In the genomic region with DNA sequence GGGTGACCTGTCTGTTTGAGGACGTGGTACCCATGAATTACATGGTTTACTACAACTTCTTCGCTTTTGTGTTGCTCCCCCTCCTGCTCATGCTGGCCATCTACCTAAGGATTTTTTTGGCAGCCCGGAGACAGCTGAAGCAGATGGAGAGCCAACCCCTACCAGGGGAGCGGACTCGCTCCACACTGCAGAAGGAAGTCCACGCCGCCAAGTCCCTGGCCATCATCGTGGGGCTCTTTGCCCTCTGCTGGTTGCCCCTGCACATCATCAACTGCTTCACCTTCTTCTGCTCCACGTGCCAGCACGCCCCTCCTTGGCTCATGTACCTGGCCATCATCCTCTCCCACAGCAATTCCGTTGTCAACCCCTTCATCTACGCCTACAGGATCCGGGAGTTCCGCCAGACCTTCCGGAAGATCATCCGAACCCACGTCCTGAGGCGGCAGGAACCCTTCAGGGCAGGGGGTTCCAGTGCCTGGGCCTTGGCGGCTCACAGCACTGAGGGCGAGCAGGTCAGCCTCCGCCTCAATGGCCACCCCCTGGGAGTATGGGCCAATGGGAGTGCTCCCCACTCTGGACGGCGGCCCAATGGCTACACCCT, we compare ENCODE assay signal across 20 mouse cellular contexts. TPM values are rescaled to one million over a fixed set of nuclear protein-coding genes. Genes with fewer than 3 reads are reported as not detected.
A peak's percentile ranks its signal among the peaks of the same experiment; 100 is the strongest.
DNase-seq lines count a peak whose midpoint lies in the region; ATAC-seq and TF ChIP-seq lines count a peak whose summit lies in the region.
"Had no signal": no experiment of that assay in that cellular context is flagged by ENCODE, and none has a peak within 500 bp of the region (broad histone marks: within the 10 kb centered on the region; RNA-seq: fewer than 3 reads in every experiment).

No protein-coding gene starts in this region.

- H3K9ac ChIP-seq in heart, postnatal 0 days (replicated peaks; ENCODE audit: low read depth, low read length): no peak overlapping the region
- no peak overlapping the region for H3K9ac ChIP-seq in ES-Bruce4 (ENCODE audit: low read depth, poor library complexity, severe bottlenecking)
- H3K9ac ChIP-seq: embryonic facial prominence, embryonic 13.5 days; forebrain, postnatal 0 days; heart, embryonic 12.5 days; liver, postnatal 0 days; neural tube, embryonic 12.5 days had no signal

- no peak for TF ChIP-seq EP300 in heart, postnatal 0 days (IDR thresholded peaks at IDR 0.05; ENCODE audit: low read depth)
- TF ChIP-seq EP300 in ES-Bruce4 (IDR thresholded peaks at IDR 0.05; ENCODE audit: insufficient read depth, low read depth, low read length): no peak

- no peak for ATAC-seq in heart, postnatal 0 days (ENCODE audit: insufficient read depth, low read depth)
- ATAC-seq: forebrain, postnatal 0 days; liver, postnatal 0 days had no signal

- DNase-seq in heart, postnatal 0 days (ENCODE audit: low spot score): no peak
- DNase-seq in heart, postnatal 14 days: no peak
- DNase-seq in cerebellum, adult 11 months: peak; percentile 26
- peak; percentile 29 to 48 for DNase-seq in cerebellum, postnatal 36 days
- DNase-seq in urinary bladder, postnatal 14 days (ENCODE audit: low spot score): no peak
- no peak for DNase-seq in Muller cell, postnatal 12 days (ENCODE audit: inconsistent ontology term)
- DNase-seq: adrenal gland, adult 8-10 months; B cell, adult 2 months; forebrain, postnatal 0 days; gastrocnemius, adult 2 months; kidney, adult 8-10 months; liver, postnatal 0 days; spleen, adult 18-20 months; thymus, postnatal 4 days had no signal

- peak overlapping the region; percentile 48 for H3K27ac ChIP-seq in heart, postnatal 0 days (ENCODE audit: low read depth)
- H3K27ac ChIP-seq in ES-Bruce4 (ENCODE audit: insufficient read depth, low read length): no peak overlapping the region
- H3K27ac ChIP-seq: embryonic facial prominence, embryonic 13.5 days; neural tube, embryonic 12.5 days had no signal

- no peaks in the 10 kb centered on the region for H3K27me3 ChIP-seq in heart, postnatal 0 days (ENCODE audit: control insufficient read depth, insufficient read depth, low read length)
- no peaks in the 10 kb centered on the region for H3K27me3 ChIP-seq in ES-Bruce4 (ENCODE audit: control insufficient read depth, insufficient read depth, low read length, poor library complexity, severe bottlenecking)
- H3K27me3 ChIP-seq: embryonic facial prominence, embryonic 13.5 days; heart, embryonic 12.5 days; neural tube, embryonic 12.5 days had no signal

- no peak overlapping the region for H3K4me2 ChIP-seq in heart, postnatal 0 days (ENCODE audit: low read depth, low read length)
- H3K4me2 ChIP-seq: embryonic facial prominence, embryonic 13.5 days; heart, embryonic 12.5 days; midbrain, embryonic 11.5 days; neural tube, embryonic 12.5 days had no signal

- H3K4me3 ChIP-seq in heart, postnatal 0 days (ENCODE audit: low read depth, low read length): no peak overlapping the region
- peak overlapping the region; percentile 19; the same call in 1 of the 2 replicates for H3K4me3 ChIP-seq in ES-Bruce4 (ENCODE audit: low read depth, low read length)
- H3K4me3 ChIP-seq: embryonic facial prominence, embryonic 13.5 days; gastrocnemius, adult 2 months; heart, embryonic 12.5 days; neural tube, embryonic 12.5 days had no signal

- peaks cover under 1% of the 10 kb centered on the region; the same call in 1 of the 2 replicates for H3K4me1 ChIP-seq in heart, postnatal 0 days (ENCODE audit: control insufficient read depth, insufficient read depth)
- H3K4me1 ChIP-seq in ES-Bruce4 (ENCODE audit: control insufficient read depth, insufficient read depth, low read length): no peaks in the 10 kb centered on the region
- H3K4me1 ChIP-seq: embryonic facial prominence, embryonic 13.5 days; neural tube, embryonic 12.5 days had no signal

- no peak for TF ChIP-seq POLR2A in ES-Bruce4 (IDR thresholded peaks at IDR 0.05; ENCODE audit: insufficient read depth, low read length)

- 86% methylated on average over 23 of the region's 23 CpGs for WGBS in heart, postnatal 0 days

- intact Hi-C loops in heart, postnatal 14 days (cut with DNase I): no loop called here

- H3K36me3 ChIP-seq in heart, postnatal 0 days (replicated peaks; ENCODE audit: control insufficient read depth, insufficient read depth, low read length): 0 out of 2 replicates have a peak, but pooled peaks cover 6% of the 10 kb centered on the region
- H3K36me3 ChIP-seq in ES-Bruce4 (ENCODE audit: control insufficient read depth, insufficient read depth, low read length, poor library complexity, severe bottlenecking): no peaks in the 10 kb centered on the region
- H3K36me3 ChIP-seq: embryonic facial prominence, embryonic 13.5 days; G1E; heart, embryonic 12.5 days; neural tube, embryonic 12.5 days had no signal

- H3K9me3 ChIP-seq in heart, postnatal 0 days (replicated peaks; ENCODE audit: control insufficient read depth, low read length): no peaks in the 10 kb centered on the region
- no peaks in the 10 kb centered on the region for H3K9me3 ChIP-seq in ES-Bruce4 (replicated peaks; ENCODE audit: control insufficient read depth, insufficient read depth, low read length, poor library complexity, severe bottlenecking)
- H3K9me3 ChIP-seq: embryonic facial prominence, embryonic 13.5 days; G1E; heart, embryonic 12.5 days; neural tube, embryonic 12.5 days had no signal

- no peak for TF ChIP-seq CTCF in heart, postnatal 0 days (IDR thresholded peaks at IDR 0.05; ENCODE audit: low read depth)
- no peak for TF ChIP-seq CTCF in ES-Bruce4 (IDR thresholded peaks at IDR 0.05; ENCODE audit: low read depth, low read length)

RNA-seq across cellular contexts. Expression of a gene that starts 16.6 kb away (rescaled TPM):
- total RNA-seq in heart, postnatal 0 days (2014; rRNA removed; ENCODE audit: low replicate concordance): 15.8 and 51.3 TPM in 2 replicates
- polyA plus RNA-seq in heart, postnatal 0 days (2015; fragmentation: Nextera tagmentation; extraction: Ambion mirVana): 3.6 and 4.4 TPM in 2 replicates
- total RNA-seq in heart, postnatal 14 days (2021): 10 to 100 TPM; 13.2 to 15.2 TPM
- polyA plus RNA-seq in ES-Bruce4 (2011; ENCODE audit: insufficient read depth, insufficient read length, low read depth, missing spikeins): 0.22 and 0.43 TPM in 2 replicates

Comparison
In these comparisons a context has a peak if more than half of its experiments do, and no peak if none do; other contexts are left out.
1. DNase-seq: peak in cerebellum, adult 11 months (single experiment) and cerebellum, postnatal 36 days (2 of 2); none in heart, postnatal 0 days (single experiment), heart, postnatal 14 days (0 of 2), urinary bladder, postnatal 14 days (single experiment) and Muller cell, postnatal 12 days (single experiment).